Mouse (Mus musculus) telencephalon, adult 2 months (tissue): ENCODE data around the gene Ppp2r5a.

Experiments
- DNase-seq: peaks from one replicate; pipeline ENCODE4 v3.0.0-alpha.2; 2011; ENCODE audit warnings: low read depth, low spot score

Ppp2r5a gene

GRCm38 (mm10) chr1:191418936-191419335 is 15.9 kb upstream of the Ppp2r5a start:
- DNase-seq, result no peak

- no peak for DNase-seq
These were observed 14.0 kb upstream of the Ppp2r5a start for GRCm38 (mm10) chr1:191417111-191417510.

- DNase-seq, result no peak
These were observed 13.5 kb upstream of the Ppp2r5a start for GRCm38 (mm10) chr1:191416611-191417010.

- DNase-seq, result peak; percentile 83
These were observed 11.4 kb upstream of the Ppp2r5a start for GRCm38 (mm10) chr1:191414432-191414831.

- no peak for DNase-seq
These were observed 10.8 kb upstream of the Ppp2r5a start for GRCm38 (mm10) chr1:191413691-191414415.

- DNase-seq, result no peak
These were observed 7.4 kb upstream of the Ppp2r5a start for GRCm38 (mm10) chr1:191410294-191411036.

GRCm38 (mm10) chr1:191407246-191407645 is 4.2 kb upstream of the Ppp2r5a start:
- no peak for DNase-seq

GRCm38 (mm10) chr1:191406516-191406915 is 3.4 kb upstream of the Ppp2r5a start:
- no peak for DNase-seq

GRCm38 (mm10) chr1:191404721-191405329 is 1.8 kb upstream of the Ppp2r5a start:
- no peak for DNase-seq

- DNase-seq, result no peak
These were observed 1.2 kb upstream of the Ppp2r5a start for GRCm38 (mm10) chr1:191404301-191404700.

GRCm38 (mm10) chr1:191402506-191402905 is 566 bp downstream of the Ppp2r5a start:
- no peak for DNase-seq

GRCm38 (mm10) chr1:191396897-191397849 is 5.9 kb downstream of the Ppp2r5a start:
- DNase-seq, result peak; percentile 99

GRCm38 (mm10) chr1:191396446-191396845 is 6.6 kb downstream of the Ppp2r5a start:
- no peak for DNase-seq

- no peak for DNase-seq
These were observed 7.1 kb downstream of the Ppp2r5a start for GRCm38 (mm10) chr1:191395871-191396433.

GRCm38 (mm10) chr1:191395200-191395599 is 7.9 kb downstream of the Ppp2r5a start:
- DNase-seq, result no peak

GRCm38 (mm10) chr1:191394126-191394525 is 8.9 kb downstream of the Ppp2r5a start:
- DNase-seq, result no peak

GRCm38 (mm10) chr1:191393536-191393935 is 9.5 kb downstream of the Ppp2r5a start:
- DNase-seq, result no peak

- no peak for DNase-seq
These were observed 11.8 kb downstream of the Ppp2r5a start for GRCm38 (mm10) chr1:191391311-191391710.

- no peak for DNase-seq
These were observed 18.2 kb downstream of the Ppp2r5a start for GRCm38 (mm10) chr1:191384786-191385430.

GRCm38 (mm10) chr1:191381955-191382736 is 20.9 kb downstream of the Ppp2r5a start:
- peak; percentile 55 for DNase-seq
